Mouse (Mus musculus): ENCODE data around the gene Ankar. TPM values are rescaled to one million over a fixed set of nuclear protein-coding genes. Genes with fewer than 3 reads are reported as not detected.

Ankar gene
- polyA plus RNA-seq (2012; rRNA removed), result not detected in 2 replicates

GRCm38 (mm10) chr1:72700479-72700878 is at the start of gene Ankar:
TSS of gene Ankar (minus strand) at chr1:72700579.

GRCm38 (mm10) chr1:72710753-72711653 is 10.6 kb upstream of the Ankar start, which contains the start of gene Rpl37a:
TSS of gene Rpl37a (plus strand) at chr1:72711290.

Other genes with a start within 250 kb of the Ankar start
- gene March4, start 163.6 kb downstream of the Ankar start, polyA plus RNA-seq (2012; rRNA removed), result 0.88 and 1.1 TPM in 2 replicates
- gene Smarcal1, start 117.3 kb downstream of the Ankar start, polyA plus RNA-seq (2012; rRNA removed), result 56.9 and 58.0 TPM in 2 replicates
- gene Rpl37a, start 10.7 kb upstream of the Ankar start, polyA plus RNA-seq (2012; rRNA removed), result 496 and 917 TPM in 2 replicates
- 269 and 314 TPM in 2 replicates for gene Igfbp2, start 123.9 kb upstream of the Ankar start, polyA plus RNA-seq (2012; rRNA removed)
- gene Igfbp5, start 174.3 kb upstream of the Ankar start, polyA plus RNA-seq (2012; rRNA removed), result 103 and 107 TPM in 2 replicates